Mouse (Mus musculus) gonadal fat pad, adult 2 months (tissue): ENCODE measurements around the gene Barx1. TPM values are rescaled to one million over a fixed set of nuclear protein-coding genes. Genes with fewer than 3 reads are reported as not detected.

Experiments
- DNase-seq: peaks from one replicate; pipeline ENCODE4 v3.0.0-alpha.2; 2012; ENCODE audit warnings: low read depth
- polyA plus RNA-seq: library from polyadenylated mRNA; depleted of rRNA; stranded (reverse); fragments of >200 nt; gene quantifications from 2 replicates; pipeline ENCODE4 v1.2.3, GENCODE M21; 2012

The Barx1 gene
- polyA plus RNA-seq, 1 experiment, result not detected

- no peak for DNase-seq
Observed at GRCm38 (mm10) chr13:48660221-48660734, 2.5 kb upstream of the Barx1 start.

DNA sequence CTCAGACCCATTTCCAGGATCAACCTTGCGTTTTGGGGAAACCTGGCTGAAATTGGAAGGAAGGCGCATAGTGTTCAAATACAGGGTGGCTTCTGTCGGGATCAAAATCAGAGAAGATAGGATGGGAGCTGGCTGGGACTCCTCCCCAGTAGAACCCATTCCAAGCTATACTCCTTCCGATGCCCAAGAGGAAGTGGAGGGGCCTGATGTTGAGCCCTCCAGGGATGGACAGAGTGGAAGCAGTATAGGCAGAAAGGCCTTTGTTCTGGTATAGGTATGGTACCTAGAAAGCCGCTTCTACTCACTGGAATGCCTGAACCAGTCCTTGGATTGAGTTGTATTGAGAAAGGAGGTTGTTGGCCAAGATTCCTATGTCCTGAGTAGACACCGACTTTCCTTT is 2.1 kb upstream of the Barx1 start:
- DNase-seq, result no peak

- no peak for DNase-seq
Observed at GRCm38 (mm10) chr13:48661561-48661960, 1.2 kb upstream of the Barx1 start.

DNA sequence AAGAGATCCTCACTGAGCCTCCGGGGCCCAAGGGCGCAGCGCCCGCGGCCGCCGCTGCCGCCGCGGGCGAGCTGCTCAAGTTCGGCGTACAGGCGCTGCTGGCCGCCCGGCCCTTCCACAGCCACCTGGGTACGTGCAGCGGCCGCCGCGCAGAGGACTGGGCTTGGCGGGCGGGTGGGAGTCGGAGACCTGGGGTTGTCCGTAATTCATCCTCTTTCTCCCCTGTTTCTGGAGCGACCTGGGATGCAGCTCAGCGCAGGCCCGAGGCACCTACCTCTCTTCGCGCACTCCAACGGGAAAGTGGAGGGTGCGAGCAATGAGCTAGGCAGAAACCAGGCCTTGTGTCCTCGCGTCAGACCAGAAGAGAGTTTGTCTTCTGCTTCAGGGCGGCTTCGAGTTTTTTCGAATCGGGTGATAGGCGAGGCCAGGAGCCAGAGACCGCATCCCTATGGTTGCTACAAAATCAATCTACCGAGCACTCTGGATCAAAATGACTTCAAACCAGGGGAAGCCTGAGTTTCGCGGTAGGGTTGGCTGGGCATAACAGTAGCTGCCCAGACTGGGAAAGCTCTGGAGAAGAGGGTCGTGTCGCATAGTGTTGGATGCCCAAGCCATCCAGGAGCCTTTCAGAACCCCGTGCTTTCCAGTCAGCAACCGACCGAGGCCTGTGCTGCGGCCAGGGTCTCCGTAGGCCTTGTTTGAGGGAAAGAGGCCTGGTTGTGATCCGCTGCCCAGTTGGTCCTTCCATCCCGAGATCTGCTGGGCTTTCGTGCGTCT is 601 bp downstream of the Barx1 start:
- no peak for DNase-seq

DNA sequence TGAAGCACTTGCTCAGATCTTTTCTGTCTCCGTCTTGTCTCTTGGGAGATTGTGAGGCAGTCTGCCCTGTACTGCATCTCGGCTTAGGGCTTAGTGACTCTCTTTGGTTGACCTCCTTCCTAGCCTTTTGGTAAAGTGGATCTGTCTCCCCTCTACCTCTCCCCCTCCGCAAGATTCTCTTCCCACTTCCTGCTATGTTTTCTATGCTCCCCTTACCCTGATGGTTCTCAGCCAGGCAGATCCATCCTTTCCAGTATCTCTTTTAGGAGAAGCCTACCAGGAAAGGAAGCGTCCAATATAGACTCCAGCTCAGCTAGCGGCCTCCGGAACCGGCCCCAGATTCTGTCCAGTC is 1.2 kb downstream of the Barx1 start:
- DNase-seq, result no peak

GRCm38 (mm10) chr13:48664916-48665655 is 2.3 kb downstream of the Barx1 start:
- DNase-seq, result no peak

DNA sequence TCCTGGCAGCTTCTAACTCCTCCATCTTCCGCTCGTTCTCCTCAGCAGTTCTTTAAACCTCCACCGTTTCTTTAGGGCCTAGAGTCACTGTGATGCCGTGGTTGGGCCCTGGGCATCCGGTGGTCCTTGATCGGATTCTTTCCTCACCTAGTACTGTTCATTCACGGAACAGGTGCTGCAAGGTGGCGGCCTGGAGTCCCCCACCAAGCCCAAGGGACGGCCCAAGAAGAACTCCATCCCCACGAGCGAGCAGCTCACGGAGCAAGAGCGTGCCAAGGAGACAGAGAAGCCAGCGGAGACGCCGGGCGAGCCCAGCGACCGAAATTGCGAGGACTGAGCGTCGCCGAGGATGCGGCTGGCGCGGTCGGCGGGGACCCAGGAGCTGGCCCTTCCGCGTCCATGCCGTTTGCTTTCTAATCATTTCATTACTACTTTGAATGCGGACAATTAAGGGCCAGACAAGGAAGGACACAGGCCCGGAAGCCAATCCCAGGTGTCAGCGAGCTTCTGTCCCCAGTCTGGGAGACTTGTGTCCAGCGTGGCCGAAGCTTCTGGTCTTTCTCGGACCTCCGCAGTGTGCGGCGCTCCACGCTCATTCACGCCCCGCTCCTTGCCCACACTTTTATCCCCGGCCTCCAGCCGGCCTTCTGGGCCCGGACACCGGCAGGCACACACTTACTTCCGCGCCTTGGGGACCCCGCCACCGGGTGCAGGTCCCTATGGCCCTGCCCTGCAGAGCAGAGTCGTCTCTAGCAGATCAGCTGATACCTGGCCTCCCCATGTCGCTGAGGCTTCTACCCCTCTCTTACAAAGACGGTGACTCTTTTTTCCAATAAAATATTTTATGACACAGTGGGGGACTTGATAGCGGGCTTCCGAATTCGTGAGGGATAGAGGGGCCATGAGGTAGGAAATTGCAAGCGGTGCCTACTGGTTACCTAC is 3.1 kb downstream of the Barx1 start:
- no peak for DNase-seq

DNA sequence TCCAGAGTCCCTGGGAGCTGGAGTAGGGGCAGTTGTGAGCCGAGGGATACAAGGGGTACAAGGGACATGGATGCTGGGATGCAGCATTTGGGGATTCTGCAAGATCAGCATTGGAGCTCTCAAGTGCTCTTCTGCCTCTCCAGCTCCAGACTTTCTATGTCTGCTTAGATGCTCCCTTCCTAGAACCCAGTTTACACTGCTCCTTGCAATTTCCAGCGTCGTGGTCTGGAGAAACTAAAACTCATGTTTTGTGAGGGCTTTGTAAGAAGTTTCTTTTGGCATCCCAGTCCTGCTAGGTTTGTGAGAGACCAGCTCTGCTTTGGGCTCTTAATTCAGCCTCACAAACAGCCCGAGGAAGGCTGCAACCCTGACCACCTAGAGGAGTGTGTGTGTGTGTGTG is 4.7 kb downstream of the Barx1 start:
- no peak for DNase-seq

- no peak for DNase-seq
Observed at GRCm38 (mm10) chr13:48668091-48668975, 5.5 kb downstream of the Barx1 start.

GRCm38 (mm10) chr13:48668976-48669534 is 6.3 kb downstream of the Barx1 start:
- no peak for DNase-seq

- no peak for DNase-seq
Observed at GRCm38 (mm10) chr13:48672312-48672840, 9.6 kb downstream of the Barx1 start.

GRCm38 (mm10) chr13:48674609-48675008 is 11.8 kb downstream of the Barx1 start:
- DNase-seq, result no peak

GRCm38 (mm10) chr13:48679351-48679750 is 16.6 kb downstream of the Barx1 start:
- no peak for DNase-seq

GRCm38 (mm10) chr13:48686666-48687065 is 23.9 kb downstream of the Barx1 start:
- no peak for DNase-seq

DNA sequence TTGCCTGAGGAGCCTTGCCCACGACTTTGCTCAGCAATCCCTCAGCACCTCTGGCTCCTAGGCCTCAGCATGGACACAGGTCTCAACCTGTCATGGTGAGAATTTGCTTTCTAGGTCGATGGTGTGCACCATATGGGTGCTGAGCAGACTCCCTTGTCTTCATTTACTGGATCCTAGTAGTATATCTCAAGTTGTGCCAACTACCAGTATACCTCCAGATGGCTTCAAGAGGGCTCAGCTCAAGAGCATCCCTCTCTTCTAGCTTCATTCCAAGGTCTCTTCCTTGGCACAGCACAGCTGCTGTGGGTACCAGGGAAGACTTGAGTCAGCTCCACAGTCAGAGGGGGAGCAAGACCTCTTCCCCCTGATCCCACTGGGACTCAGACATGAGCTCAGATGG is 29.2 kb downstream of the Barx1 start:
- no peak for DNase-seq

DNA sequence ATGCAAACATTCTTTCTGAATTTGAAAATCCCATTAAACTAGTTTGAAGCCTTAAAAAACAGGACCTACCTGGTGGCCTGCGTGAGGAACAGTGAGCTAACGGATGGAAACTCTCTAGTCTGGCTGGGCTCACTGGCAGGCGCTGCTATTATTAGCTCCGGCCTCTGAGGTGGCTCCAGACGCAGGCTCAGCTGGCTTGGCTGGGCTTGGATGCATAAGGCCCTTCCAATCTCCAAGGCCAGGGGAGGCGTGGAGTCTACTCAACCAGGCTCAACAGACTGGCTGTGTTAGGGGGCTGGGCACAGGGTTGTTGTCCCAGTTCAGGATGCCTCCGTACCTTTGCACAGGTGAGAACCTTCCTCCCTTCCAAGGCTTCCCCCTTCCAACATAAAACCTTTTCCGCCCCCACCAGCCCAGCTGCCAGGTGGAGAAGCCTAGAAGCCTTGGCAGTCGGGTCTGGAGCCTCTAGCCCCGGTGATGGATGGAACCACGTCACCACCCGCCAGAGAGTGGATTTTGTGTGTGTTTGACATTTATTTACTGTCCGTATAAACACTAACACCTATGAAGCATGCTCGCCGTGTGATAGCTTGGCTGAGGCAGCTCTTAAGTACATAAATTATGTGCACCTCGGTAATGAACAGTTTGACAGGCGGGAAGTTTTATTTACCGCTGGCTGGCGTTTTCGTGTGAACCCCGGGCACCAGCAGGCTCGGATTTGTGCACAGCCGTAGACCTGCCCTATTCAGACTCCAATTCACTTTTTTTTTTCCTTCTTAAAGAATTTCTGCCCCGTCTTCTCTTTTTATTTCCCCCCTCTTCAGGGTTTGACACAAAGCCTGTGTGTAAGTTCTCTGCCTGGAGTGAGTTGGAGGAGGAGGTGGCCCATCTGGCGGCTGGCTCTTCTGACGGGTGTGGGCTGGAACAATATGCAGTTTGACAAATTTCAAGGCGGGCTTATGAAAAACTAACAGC is 31.6 kb downstream of the Barx1 start:
- no peak for DNase-seq

DNA sequence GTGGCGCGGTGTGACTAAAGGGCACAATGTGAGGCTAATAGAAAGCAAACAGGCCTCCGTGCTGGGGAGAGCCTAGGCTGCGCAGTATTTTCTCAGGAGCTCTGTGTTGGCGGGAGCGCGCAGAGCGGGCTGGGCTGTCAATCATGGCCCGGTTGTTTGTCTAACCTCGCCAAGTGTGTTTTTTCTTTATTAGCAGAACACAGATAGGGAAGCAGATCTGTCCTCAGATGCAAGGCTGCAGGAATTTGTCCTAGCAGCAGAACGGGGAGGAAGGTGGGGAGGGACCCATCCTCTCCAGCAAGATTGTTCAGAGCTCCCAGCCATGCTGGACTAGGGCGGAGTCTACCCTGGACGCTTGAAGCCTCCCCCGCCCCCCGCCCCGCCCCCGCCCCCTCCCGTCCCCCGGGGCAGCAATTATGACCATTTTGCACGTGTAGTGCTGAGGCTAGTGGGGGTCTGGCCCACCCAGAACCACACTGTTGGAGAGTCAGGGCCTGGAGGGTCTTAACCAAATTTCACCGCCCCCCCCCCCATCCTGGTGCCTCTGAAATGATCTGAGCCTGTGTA is 43.7 kb downstream of the Barx1 start:
- no peak for DNase-seq

DNA sequence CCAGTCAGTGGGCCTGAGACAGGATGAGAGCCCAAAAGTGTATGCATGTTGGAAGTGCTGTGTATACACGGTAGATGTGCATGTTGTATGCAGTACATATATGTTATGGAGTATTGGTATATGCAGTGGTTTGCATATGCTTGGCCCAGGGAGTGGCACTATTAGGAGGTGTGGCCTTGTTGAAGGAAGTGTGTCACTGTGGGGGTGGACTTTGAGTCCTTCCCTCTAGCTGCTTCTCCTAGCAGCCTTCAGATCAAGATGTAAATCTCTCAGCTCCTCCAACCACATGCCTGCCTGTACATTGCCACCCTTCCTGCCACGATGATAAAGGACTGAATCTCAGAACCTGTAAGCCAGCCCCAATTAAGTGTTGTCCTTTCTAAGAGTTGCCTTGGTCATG is 49.9 kb downstream of the Barx1 start:
- no peak for DNase-seq

DNA sequence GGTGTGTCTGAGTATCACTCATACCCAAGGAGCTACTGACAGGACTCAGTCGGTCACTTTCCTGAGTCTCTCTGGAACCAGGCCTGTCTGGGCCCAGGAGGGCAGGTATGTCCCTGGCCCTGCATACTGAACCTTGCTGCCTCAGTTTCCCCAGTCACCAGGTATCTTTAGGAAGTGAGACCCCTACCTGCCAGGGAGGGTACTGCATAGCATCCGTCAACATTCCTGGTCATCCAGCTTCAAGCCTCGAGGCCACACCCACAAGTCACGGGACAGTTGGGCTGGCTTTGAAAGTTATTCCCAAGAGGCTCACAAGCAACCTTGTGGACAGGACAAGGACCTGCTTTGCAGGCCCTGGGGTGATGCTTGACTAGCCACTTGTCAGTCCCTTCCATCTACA is 53.3 kb downstream of the Barx1 start:
- no peak for DNase-seq
